Mouse (Mus musculus) thymus, postnatal 0 days (tissue): ENCODE data around the gene Cass4. TPM values are rescaled to one million over a fixed set of nuclear protein-coding genes. Genes with fewer than 3 reads are reported as not detected.

ENCODE experiments used
- DNase-seq: peaks from one replicate; pipeline ENCODE4 v3.0.0-alpha.2; 2015; ENCODE audit warnings: low spot score
- polyA plus RNA-seq: library from polyadenylated mRNA; unstranded; fragments of >200 nt; fragmentation: Nextera tagmentation; extraction: Ambion mirVana; gene quantifications from 2 replicates; pipeline ENCODE4 v1.2.1, GENCODE M21; 2015

Cass4 gene
- 2.3 and 2.4 TPM in 2 replicates for polyA plus RNA-seq

DNA sequence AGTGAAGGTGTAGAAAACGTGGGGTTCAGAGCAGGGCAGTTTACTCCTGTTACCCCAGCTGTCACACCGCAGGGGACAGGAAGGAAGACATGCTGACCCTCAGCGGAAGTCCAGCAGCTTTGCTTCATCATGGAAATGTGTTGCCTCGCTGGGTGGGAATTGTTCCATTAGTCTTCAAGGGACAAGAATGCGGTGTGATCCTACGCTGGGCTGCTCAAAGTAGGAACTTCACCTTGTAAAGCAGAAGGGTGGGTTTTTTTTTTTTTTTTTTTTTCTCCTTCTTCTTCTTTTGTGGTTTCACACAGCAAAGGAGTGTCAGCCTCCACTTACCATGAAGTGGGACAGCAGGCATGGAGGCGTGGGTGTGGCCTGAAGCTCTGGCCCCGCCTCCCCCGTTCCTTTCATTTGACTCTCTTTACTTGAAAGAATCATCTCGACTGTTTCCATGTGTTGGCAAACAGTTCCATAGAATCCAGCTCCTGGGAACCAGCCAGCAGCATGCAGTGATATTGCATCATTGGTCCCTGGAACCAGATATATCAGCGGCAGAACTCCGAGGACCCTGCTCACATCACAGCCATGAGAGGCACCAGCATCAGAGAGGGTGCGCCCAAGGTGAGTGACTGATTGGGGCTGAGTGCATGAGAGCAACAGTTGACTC, at the start of gene Cass4:
Gene Cass4 (plus strand): TSS at position 404 of the 661 bp plus-strand sequence.
- peak; percentile 68 for DNase-seq

DNA sequence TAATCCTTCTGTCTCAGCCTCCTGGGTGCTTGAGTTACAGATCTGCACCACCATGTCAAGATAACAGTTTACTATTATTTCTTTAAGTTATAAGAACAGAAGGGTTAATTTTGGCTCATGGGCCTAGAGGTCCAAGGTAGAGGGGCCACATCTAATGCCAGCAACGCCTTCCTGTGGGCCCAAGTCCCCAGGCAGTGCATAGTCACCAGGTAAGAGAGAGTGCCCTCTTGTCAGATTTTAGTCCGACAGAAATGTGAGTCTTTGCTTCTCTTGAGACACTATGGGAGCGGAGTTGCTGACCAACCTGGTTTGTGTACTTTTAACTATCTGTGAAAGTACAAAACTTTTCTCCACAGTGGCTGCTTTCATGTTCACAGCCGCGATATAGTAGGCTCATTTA, 48.9 kb upstream of the Cass4 start:
- DNase-seq: no peak

DNA sequence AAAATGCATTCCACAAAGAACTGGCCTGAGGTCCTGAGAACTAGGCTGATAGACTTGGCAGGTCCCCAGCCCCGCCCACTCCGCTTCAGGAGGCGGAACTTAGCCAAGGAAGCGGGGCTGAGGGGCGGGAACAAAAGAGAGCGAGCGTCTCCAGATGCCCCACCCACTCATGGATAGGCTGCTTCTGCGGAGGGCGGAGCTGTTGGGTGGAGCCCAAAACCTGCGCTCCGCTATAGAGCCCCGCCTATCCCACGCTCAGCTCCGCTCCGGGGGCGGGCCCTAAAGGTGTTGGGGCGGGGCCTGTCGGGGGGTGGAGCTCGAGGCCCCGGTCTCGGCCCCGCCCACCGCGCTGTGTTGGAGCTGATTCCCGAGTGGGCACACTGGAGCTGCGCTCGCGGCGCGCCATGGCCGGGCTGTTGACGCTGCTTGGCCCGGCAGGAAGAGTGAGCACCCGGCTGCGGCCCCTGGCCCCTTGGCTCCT, 48.3 kb upstream of the Cass4 start, which contains the start of gene Fam210b:
Gene Fam210b (plus strand): TSS at position 308 of the 481 bp plus-strand sequence.
- DNase-seq: peak; percentile 98

DNA sequence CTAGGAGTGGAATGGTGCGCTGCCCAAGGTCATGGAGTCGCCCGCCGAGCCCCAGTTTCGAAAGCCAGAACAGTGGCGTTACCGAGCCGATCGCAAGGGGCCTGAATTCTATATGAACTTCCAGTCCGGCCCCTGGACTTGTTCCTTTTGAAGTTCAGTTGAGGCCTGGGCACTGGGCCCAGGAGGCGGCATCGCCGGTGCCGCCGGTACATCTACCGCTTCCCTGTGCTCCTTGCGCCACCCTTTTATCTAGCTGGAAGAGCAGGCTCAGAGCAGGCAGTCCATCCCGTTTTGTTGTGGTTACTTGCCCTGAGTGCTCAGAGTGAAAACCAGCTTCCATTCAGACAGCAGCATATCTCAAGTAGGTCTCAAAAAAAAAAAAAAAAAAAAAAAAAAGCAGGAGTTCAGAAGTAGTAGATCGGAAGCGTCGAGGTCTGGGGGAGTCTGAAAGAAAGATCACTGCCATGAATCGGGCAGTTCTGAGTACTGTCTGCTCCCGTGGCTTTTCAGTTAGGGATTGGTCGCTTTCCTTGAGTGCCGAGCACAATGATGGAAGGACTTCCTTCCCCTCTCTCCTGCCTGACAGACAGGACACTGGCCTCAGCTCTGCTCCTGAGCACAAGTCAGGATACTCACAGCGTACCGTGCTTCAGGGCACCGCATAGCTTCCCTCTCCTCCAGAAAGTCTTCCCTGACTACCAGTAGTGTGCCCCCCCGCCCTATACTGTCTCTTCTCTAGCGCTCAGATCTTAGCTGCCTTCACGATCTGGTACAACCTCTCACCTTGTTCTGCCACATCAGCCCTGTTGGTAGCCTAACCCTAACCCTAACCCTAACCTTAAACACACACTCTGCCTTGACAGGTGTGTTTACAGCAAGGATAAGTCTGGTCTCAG, 47.3 kb upstream of the Cass4 start:
- DNase-seq: peak; percentile 16

DNA sequence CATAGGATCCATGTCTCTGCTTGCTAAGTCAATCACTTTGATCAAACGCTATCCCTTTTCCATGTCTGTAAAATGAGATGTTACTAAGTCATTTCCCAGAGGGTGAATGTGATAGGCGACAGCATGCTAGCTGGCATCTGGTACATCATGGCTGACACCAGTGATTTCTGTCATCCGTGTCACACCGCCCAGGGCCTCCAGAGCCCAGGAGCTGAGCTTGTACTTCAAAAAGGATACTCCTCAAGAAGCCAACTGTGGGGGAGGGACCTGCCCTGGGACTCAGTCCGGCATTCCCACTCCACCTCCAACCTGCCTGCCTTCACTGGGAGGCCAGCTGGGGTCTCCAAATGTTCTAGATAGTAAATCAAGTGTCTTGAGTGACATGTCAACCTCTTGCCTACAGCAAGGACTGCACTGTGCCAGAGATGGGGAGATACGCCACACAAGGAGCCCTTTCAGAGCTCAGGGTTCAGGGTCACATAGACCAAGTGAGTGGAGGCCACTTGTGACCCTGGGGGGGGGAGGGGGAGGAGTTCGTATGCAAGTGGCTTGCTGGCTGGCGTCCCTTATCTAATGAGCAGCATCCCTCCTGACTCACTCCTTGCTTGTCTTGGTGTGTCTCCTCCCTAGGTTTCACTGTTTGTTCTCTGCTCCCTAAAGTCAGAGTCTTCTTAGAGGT, 46.5 kb upstream of the Cass4 start:
- DNase-seq: no peak

DNA sequence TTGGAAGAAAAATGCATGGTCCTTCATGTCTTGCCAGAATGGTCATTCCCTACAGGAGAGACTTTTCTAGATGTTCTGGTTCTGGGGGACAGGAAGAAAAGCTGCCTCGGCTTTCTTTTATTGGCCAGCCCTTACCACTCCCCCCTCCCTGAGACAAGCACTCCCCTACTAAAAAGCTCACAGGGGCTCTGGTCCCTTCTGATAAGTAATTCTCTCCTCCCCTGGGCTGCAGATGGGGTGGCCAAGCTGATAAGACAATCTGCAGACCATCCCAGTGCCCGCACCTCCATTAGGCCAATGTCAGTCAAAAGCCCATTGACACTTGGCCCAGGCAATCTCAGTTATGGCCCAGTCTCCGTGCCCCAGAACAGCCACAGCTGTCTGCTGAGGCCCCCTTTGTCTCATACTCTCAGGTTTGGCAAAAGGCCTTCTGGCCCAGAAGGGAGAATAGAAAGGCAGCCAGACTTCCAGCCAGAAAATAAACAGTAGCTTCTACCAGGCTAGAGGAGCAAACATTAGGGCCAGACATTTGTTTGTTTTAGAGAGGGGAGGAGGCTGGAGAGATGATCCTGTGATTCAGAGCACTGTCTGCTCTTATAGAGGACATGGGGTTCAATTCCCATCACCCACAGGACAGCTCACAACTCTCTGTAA, 45.2 kb upstream of the Cass4 start:
- DNase-seq: no peak

DNA sequence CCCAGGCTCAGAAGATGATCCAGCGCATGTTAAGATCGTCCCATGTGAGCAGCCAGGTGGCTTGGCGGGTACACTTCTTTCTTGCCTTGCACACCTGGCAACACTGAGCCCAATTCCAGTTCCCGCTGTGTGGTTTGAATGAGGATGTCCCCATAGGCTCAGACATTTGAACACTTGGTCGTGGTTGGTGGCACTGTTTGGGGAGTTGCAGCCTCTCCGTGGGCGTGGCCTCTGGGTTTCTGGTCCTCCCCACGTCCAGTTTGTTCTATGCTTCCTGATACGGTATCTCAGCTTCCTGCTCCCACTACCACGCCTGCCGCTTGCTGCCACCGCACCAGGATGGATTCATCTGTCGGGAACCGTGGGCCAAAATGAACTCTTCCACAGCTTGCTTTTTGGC, 43.8 kb upstream of the Cass4 start:
- DNase-seq: no peak

DNA sequence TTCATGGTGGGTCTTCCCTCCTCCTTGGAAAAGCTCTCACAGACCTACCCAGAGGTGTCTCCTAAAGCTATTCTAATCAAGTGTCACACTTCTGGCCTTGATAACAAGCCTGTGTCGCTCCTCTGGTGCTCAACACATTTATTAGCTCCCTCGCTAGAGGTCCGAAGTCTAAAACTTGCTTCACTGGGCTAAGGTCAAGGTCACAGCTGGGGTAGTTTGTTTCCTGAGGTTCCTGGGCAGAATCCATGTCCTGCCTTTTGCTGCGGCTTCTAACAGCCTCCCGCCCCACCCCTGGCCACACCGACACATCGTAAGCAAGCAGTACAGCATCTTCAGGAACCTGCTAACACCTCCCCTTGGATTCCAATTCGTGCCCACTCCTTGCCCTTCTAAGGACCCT, 42.8 kb upstream of the Cass4 start:
- DNase-seq: no peak

DNA sequence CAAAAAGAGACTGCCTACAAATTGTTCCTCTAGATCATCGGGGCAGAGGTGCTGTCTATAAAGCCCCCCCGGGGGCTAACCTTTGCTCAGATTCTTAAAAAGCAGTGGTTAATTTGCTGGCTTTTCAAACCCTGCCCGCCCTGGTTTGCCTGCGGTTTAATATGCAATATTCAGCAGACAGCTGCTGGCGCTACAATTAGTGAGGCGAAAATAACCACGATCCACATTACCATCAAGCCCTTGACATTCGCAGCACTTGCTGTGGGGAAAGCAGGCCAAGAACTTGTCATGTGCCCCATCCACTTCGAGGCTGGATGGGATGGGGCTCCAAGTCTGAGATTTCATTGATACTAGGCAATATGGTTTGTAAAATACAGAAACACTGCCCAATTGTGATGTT, 40.4 kb upstream of the Cass4 start:
- DNase-seq: no peak

DNA sequence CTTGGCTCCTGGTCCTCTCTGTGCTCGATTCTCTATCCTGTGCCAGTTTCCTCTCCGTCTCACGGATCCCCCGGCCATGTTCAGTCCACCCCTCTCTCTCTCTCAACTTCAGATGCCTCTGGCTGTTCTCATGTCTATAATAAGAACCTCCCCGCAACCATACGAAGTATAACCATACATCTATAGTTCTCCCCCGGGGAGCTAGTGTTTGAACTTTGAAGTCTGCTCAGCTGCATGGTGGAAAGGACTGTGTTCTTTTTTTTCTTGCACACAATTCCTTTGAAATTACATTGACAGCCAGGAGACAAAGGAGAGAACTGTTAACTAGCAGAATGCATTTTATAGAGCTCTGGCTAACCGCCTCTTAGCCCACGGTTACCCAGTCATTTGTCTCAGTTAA, 38.8 kb upstream of the Cass4 start:
- DNase-seq: no peak

DNA sequence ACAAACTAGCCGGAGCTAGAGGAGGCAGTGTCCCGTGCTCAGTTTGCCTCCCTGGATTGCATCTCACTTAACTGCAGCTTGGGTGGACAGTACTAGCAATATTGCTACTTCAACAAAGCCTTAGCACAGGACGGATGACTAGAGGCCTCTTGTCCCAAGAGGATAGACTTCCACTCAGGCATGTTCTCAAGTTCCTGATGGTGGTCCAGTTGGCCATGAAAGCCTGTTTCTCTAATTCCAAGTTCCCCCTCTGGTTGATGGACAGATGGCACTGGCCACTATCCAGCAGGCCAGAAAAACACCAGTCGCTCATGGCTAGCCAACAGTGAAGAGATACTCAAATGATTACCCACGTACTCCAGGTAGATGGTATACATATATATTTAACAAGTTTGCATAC, 37.8 kb upstream of the Cass4 start:
- no peak for DNase-seq

DNA sequence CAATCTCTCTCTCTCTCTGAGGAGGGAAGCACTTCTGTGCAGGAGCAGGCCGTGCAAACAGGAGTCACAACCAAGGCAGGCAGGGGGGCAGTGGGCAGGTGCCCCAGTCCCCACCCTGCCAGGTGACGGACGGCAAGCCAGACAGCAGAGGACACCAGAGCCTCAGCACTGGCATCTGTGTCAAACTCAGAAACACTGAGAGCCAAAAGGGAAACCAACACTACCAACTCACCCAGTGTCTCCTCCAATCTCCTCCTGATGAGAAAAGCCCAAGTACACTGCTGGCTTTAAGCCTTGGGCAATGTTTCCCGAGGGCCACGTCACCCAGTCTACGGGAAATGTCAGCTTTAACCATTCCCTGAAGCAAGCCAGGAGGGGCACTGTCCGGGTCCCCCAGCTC, 30.4 kb upstream of the Cass4 start:
- no peak for DNase-seq

DNA sequence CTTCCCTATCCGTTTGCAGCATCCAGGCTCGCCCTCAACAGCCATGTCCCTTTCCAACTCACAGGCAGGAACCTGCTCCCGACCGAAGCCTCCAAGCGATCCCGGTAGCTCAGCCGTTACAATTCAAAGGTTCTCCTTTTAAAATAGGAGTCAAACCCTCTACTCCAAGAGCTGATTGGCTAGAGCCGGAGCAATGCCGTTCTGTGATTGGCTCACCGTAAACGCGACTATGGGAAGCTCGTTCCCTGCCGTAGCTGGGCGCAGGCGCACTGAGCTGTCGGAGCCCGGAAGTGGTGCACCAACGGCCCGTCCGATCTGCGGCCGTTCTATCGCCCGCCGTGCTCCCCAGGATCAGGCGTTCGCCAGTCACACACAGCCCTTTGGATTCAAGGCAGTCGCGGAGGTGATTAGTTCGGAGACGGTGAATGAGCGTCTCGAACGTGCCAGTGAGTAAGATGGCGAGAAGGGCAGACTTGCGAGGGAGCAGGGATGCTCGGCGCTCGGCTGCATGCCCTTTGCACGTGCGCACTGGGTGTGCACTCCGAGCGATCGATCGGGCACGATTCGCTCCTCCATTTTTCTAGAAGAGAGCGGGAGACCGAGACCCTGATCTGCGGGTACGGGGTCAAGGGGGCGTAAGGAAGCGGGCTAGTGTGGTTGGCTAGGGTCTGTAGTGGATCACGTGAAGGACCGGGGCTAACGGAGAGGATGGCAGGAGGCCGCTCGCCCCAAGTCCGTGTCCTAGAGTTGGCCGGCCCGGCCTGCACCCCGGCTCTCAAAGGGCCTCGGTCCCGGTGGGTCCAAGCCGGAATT, 23.0 kb upstream of the Cass4 start, which contains the start of the genes Aurka and Cstf1:
Gene Aurka (minus strand): TSS at position 125 of the 813 bp plus-strand sequence.
Gene Cstf1 (plus strand): TSS at position 271 of the 813 bp plus-strand sequence.
- DNase-seq: peak; percentile 96

DNA sequence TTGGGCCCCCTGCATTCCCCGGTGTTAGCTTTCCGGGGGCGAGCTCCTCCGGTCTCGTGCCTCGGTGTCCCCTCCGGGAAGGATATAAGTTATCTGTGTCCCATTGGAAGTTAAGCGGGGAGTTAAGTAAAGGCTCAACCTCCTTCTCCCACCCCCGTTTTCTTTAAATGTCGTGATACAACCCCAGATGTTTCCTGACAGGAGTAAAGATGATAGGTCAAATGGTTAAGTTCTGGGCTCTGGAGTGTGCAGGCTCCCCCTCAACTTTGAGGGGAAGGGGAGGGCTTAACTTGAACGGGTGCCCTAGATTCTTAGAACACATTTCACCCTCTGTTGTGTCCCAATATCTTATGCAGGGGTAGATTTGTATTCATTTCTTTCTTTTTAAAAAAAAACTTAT, 22.3 kb upstream of the Cass4 start:
- peak; percentile 24 for DNase-seq

DNA sequence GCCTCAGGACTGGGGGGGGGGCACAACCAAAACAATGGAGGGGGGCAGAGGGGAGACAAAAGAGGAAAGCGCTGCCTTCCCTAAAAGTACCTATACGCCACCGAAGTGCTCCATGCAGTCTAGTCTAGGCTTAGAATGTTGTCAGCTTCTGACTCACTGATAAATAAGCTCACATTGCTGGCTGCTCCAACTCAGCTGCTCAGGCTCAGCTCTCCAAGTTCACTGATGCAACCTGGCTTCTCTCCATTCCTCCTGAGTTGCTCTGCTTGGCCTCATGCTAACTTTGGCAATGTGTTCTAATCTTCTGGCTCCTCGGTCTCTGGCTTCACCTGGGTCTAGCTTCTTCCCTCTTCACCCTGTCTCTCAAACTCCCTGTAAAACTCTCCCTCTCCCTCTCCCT, 17.0 kb upstream of the Cass4 start:
- no peak for DNase-seq

DNA sequence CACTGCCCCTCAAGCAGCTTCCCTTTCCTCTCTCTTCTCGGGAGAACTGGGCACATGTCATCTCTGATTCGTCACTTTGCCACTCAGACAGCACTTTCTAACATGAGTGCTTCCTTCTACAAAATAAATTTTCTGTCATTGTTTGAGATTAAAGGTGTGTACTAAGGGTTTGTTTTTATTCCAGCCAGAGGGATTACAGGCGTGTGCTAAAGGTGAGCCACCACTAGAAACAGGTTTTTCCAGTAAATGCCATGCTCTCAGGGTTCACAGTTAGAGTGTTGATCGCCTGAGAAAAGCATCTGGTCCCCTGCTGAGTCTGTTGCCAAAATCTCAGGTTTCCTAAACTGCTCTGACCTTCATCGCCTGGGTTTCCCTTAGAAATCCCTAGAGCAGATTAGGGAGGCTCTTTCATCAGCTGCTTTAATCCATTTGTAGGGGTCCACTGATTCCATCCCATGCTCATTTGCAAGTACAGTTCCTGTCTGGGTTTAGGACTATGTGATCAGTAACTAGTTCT, 16.5 kb upstream of the Cass4 start:
- DNase-seq: no peak

DNA sequence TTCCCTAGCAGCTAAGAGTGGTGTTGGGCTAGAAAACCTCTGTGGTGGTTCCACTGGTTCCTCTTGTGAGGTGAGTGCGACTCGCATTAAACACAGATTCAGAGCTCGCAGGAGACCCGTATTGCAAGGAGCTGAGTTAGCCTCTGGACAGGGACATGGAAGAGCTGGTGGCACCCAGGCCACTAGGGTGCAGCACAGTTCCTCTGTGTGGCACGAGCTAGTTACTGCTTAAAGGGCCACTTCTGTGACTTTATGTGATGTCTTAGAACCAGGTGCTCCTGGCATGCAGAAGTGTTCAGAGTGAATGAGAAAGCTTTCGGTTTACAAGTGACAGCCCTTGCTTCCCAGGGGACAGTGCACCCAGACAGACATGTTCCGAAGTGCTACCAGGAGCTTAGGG, 15.3 kb upstream of the Cass4 start:
- DNase-seq: peak; percentile 83

DNA sequence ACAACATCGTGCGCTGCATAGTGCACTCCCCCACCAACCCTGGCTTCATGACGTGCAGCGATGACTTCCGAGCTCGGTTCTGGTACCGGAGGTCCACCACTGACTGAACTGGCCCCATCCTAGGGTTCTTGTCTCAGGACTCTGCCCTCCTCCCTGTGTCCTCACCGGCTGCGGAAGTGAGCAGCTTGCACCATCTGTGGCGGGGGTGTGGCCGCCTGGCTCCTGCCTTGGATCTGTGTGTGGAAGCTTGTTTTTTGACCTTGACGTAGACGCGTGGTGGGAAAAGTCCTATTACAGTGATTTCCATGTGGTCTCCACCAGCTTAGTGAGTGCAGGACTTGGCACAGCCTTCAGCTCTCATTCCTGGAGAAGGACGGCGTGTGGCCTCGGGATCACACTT, 13.1 kb upstream of the Cass4 start:
- no peak for DNase-seq

DNA sequence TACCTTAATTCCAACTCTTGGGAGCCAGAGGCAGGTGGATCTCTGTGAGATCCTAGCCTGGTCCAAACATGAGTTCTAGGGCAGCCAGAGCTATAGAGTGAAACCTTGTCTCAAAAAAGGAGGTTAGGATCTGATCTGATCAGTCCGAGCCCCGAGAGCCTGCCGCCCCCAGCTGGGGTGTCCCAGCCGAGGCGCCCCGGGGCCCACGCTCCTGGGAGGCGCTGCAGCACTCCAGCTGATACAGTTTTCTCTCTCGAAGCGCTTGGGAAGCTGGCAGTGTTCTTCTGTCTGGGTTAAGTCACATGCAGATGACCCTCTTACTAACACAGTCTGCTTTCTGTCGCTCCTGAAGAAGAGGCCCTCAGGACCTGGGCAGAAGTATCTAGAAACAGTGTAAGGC, 12.3 kb upstream of the Cass4 start:
- DNase-seq: no peak

DNA sequence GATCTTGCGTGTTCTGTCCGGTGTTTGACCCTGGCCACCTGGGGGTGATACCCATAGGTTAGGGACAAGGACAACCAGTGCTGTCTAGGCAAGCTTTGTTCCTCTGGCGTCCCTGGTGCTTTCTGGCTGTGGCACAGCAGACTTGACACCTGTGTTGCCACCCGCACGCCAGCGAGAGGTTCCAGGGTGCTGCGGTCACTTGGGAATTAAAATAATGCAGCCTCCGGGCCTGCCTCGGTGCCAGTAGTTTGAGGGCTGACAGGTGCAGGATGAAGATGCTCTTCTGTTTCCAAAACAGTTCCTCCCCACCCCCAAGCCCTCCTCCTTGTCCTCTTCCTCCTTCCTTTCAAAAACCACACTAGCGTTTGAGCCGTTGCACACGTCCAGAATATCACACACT, 11.7 kb upstream of the Cass4 start:
- DNase-seq: peak; percentile 72
